Mouse (Mus musculus) midbrain, embryonic 14.5 days (tissue): Measurements from ENCODE around the gene Ntrk2. TPM values are rescaled to one million over a fixed set of nuclear protein-coding genes. Genes with fewer than 3 reads are reported as not detected.

Experiments used
- ATAC-seq: fragments of 200-750 bp; cut with Nextera tagmentation; 2 replicates; pipeline ENCODE4 v1.8.0; 2017; ENCODE audit warnings: moderate number of reproducible peaks, moderate library complexity; ENCODE audit not compliant: low FRiP score, low TSS enrichment
- DNase-seq: peaks from one replicate; pipeline ENCODE4 v3.0.0-alpha.2; 2015
- H3K27ac ChIP-seq: fragments of 300-500 bp; sonication (generic); replicated peaks from 2 replicates; pipeline ENCODE4 v1.5.1; 2014; ENCODE audit warnings: mild to moderate bottlenecking, low read depth, low read length, moderate library complexity
- H3K27me3 ChIP-seq: fragments of 300-500 bp; sonication (generic); 2 replicates; pipeline ENCODE4 v1.6.1; 2014; ENCODE audit warnings: low read length, control low read depth, mixed read lengths; ENCODE audit not compliant: control insufficient read depth, insufficient read depth
- H3K36me3 ChIP-seq: fragments of 300-500 bp; sonication (generic); 2 replicates; pipeline ENCODE4 v1.6.1; 2014; ENCODE audit warnings: low read length, control low read depth; ENCODE audit not compliant: control insufficient read depth, insufficient read depth
- H3K4me1 ChIP-seq: fragments of 300-500 bp; sonication (generic); 2 replicates; pipeline ENCODE4 v1.6.1; 2014; ENCODE audit warnings: mild to moderate bottlenecking, antibody characterized with exemption, low read length, control low read depth; ENCODE audit not compliant: control insufficient read depth, insufficient read depth
- H3K4me2 ChIP-seq: fragments of 300-500 bp; sonication (generic); 2 replicates; pipeline ENCODE4 v1.6.1; 2014; ENCODE audit warnings: mild to moderate bottlenecking, low read length, moderate library complexity
- H3K4me3 ChIP-seq: fragments of 300-500 bp; sonication (generic); replicated peaks from 2 replicates; pipeline ENCODE4 v1.5.1; 2014; ENCODE audit warnings: low read depth, low read length
- H3K9ac ChIP-seq: fragments of 300-500 bp; sonication (generic); replicated peaks from 2 replicates; pipeline ENCODE4 v1.6.1; 2014; ENCODE audit warnings: mild to moderate bottlenecking, low read length, moderate library complexity
- H3K9me3 ChIP-seq: fragments of 300-500 bp; sonication (generic); 2 replicates; pipeline ENCODE4 v1.6.1; 2016; ENCODE audit warnings: low read length, control low read depth, mixed read lengths; ENCODE audit not compliant: control insufficient read depth
- WGBS: fragments of 180-500 bp; shearing (Covaris S2); extraction: QIAGEN DNeasy Blood & Tissue Kit; methylation state at CpG from one replicate; pipeline ENCODE4 v1.1.7; 2014; 5-methylcytosine and 5-hydroxymethylcytosine counted together
- polyA plus RNA-seq: library from polyadenylated mRNA; unstranded; fragments of >200 nt; fragmentation: Nextera tagmentation; extraction: Ambion mirVana; gene quantifications from 2 replicates; pipeline ENCODE4 v1.2.1, GENCODE M21; 2014

The Ntrk2 gene
- polyA plus RNA-seq, 1 experiment from 2014 or later: 96.7 TPM

DNA sequence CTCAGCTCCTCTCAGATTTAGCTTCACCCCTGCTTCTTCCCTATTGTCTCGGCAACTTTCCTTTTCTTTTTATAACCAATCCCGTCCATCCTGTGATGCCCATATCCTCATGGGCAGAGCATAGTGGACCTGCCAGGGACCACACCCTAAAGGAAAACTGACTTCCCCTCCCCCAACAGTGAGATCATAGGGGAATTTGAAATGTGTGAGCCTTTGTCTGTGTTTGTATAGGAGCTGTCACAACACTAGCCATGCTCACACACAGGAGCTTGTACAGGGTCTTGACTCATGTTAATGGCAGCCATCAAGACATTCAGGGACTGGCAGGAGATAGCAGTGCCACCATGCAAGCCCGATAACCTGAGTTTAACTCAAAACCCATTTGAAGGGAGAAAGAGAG lies 118.1 kb downstream of the Ntrk2 start:
- no peaks in the 10 kb centered on the region for H3K9me3 ChIP-seq
- H3K9ac ChIP-seq: no peak overlapping the region
- no peaks in the 10 kb centered on the region for H3K4me1 ChIP-seq
- H3K4me2 ChIP-seq: no peak overlapping the region
- H3K27ac ChIP-seq: no peak overlapping the region
- 57% methylated on average over 3 of the region's 3 CpGs for WGBS
- H3K27me3 ChIP-seq: no peaks in the 10 kb centered on the region
- H3K4me3 ChIP-seq: no peak overlapping the region
- ATAC-seq: no peak
- no peaks in the 10 kb centered on the region for H3K36me3 ChIP-seq
- DNase-seq: no peak

DNA sequence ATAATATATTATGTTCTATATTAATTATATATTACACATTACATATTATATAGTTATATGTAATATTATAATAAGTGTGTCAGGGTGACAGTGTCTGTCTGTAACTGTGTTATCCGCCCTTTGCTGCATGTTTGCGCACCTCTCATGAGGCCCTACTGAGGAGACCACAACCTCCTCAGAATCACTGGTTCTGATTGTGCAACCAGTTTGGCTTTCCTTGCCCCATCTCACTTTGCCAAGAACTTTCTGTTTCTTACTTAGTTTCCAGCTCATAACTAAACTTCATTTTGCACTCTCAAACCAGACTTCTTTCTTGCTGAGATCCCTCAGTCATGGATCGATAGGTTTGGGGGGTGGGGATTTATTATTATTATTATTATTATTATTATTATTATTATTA lies 120.8 kb downstream of the Ntrk2 start:
- ATAC-seq (no peak), DNase-seq (no peak)
- H3K9me3 ChIP-seq: no peaks in the 10 kb centered on the region
- H3K4me1 ChIP-seq: 0 out of 2 replicates have a peak, but pooled peaks cover 3% of the 10 kb centered on the region
- no peaks in the 10 kb centered on the region for H3K36me3 ChIP-seq
- no peaks in the 10 kb centered on the region for H3K27me3 ChIP-seq
- no peak overlapping the region for H3K9ac ChIP-seq
- 98% methylated on average over 3 of the region's 3 CpGs for WGBS
- no peak overlapping the region for H3K27ac ChIP-seq
- H3K4me2 ChIP-seq: no peak overlapping the region
- no peak overlapping the region for H3K4me3 ChIP-seq

DNA sequence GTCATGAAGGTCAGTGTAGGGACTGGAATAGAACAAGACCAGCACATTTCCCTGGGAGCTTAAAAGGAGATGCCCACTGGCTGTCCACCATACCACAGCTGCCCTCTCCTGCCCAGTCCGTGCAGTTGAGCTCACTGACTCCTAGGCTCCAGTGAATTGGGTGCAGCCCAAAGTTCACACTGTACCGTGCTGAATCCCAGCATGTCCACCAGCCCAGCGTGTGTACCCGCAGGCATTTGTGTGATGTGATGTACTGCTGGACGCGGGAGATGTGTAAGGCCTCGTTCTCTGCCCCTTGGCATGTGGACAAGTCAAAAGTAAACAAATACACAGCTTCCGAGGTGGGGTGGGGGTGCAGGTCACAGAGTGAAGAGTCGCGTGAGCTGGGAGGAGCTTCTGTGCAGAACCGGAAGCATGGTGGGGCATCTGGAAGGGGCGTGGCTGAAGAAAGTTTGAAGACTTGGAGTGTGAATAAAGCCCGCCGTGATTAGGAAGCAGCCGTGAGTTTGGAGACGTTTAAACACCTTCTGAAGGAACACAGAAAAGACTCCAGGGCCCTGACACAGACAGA lies 121.4 kb downstream of the Ntrk2 start:
- H3K9me3 ChIP-seq: no peaks in the 10 kb centered on the region
- H3K27me3 ChIP-seq: no peaks in the 10 kb centered on the region
- ATAC-seq: no peak
- H3K4me2 ChIP-seq: no peak overlapping the region
- H3K27ac ChIP-seq: no peak overlapping the region
- WGBS: 82% methylated on average over 16 of the region's 16 CpGs
- 0 out of 2 replicates have a peak, but pooled peaks cover 3% of the 10 kb centered on the region for H3K4me1 ChIP-seq
- no peak for DNase-seq
- H3K4me3 ChIP-seq: no peak overlapping the region
- no peaks in the 10 kb centered on the region for H3K36me3 ChIP-seq
- H3K9ac ChIP-seq: no peak overlapping the region

DNA sequence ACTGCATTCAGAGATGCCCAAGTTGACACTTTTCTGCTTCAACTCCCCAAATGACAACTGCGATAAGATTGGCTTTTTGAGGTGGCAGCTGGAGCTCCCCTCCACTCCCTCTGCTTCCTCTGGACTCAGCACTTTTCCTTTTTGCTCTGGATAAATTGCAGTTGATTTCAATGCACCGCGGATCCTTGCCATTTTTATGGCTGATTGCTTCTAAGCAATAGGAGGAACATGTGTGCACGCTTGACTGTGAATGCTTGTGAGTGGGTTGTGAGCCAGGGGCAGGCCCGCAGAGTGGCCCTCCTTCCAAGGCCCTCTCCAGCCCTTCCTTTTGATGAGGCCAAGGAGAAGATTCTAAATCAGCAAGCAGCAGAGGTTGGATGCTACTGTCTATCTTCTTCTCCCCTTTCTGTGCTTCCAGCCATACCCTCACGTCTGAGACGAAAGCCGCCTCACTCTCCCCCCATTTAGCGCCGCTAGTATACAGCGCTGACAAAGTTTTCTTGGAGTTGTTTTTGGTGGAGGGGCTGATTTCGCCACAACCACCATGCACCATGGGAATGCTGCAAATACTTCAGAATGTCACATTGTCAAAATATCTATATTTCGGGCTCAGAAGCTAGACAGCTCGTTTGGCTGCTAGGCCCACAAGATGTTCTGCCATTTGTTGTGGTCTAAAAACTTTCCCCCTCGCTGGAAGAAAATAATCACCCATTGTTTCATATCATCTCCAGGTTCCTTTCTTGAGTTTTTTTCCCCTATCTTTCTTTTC lies 122.5 kb downstream of the Ntrk2 start:
- Histone ChIP-seq H3K36me3 (no peaks in the 10 kb centered on the region), H3K4me3 (no peak overlapping the region), H3K27ac (no peak overlapping the region), H3K9me3 (no peaks in the 10 kb centered on the region), H3K4me1 (peaks cover 14% of the 10 kb centered on the region), H3K4me2 (no peak overlapping the region), H3K27me3 (no peaks in the 10 kb centered on the region), H3K9ac (no peak overlapping the region)
- DNase-seq: no peak
- ATAC-seq: no peak
- 73% methylated on average over 15 of the region's 15 CpGs for WGBS

DNA sequence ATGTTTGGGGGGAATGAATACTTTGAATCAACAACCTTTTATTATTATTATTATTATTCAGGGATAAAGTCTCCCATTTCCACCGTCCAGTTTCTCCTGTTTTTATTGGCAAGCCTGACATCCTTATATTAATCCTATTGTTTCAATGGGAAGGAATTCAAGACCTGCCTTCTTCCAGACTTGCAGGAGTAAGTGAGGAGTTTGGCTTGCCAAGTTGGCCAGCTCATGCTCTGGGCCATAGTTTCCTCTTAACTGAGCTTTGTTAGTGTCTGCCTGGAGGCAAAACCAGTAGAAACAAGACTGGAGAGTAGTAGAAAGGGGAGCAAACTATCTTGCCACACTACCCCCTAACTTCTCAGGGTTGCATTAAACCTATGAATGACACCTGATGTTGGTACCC lies 123.8 kb downstream of the Ntrk2 start:
- H3K4me2 ChIP-seq: no peak overlapping the region
- H3K27me3 ChIP-seq: no peaks in the 10 kb centered on the region
- no peak overlapping the region for H3K27ac ChIP-seq
- 67% methylated on average over 1 of the region's 1 CpGs for WGBS
- H3K36me3 ChIP-seq: no peaks in the 10 kb centered on the region
- H3K9ac ChIP-seq: no peak overlapping the region
- H3K4me3 ChIP-seq: no peak overlapping the region
- H3K4me1 ChIP-seq: peaks cover 16% of the 10 kb centered on the region
- ATAC-seq (no peak), DNase-seq (no peak)
- H3K9me3 ChIP-seq: no peaks in the 10 kb centered on the region

DNA sequence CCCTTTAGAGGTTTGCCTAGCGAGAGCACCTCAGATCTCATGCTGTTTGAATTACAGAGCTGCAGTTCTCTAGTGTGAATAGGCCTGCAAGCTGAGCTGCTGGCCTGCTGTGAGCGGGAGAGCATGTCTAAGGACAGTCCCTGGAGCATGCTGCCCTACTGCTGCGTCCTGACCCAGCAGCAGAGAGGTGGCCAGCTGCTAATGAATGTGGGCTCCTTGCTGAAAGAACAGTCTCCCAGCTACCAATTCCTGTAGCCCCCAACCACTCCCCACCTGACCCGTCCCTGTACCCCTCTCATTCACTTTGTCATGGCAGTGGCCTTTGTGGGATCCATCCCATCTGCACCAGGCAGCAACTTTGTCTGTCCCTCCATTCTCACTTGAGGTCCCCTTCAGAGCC lies 126.8 kb downstream of the Ntrk2 start:
- H3K27me3 ChIP-seq: no peaks in the 10 kb centered on the region
- H3K4me2 ChIP-seq: no peak overlapping the region
- H3K4me1 ChIP-seq: peaks cover 27% of the 10 kb centered on the region
- H3K9ac ChIP-seq: no peak overlapping the region
- 11% methylated on average over 4 of the region's 4 CpGs for WGBS
- H3K9me3 ChIP-seq: no peaks in the 10 kb centered on the region
- peak overlapping the region; percentile 49 for H3K27ac ChIP-seq
- no peaks in the 10 kb centered on the region for H3K36me3 ChIP-seq
- no peak overlapping the region for H3K4me3 ChIP-seq
- ATAC-seq (no peak), DNase-seq (no peak)

DNA sequence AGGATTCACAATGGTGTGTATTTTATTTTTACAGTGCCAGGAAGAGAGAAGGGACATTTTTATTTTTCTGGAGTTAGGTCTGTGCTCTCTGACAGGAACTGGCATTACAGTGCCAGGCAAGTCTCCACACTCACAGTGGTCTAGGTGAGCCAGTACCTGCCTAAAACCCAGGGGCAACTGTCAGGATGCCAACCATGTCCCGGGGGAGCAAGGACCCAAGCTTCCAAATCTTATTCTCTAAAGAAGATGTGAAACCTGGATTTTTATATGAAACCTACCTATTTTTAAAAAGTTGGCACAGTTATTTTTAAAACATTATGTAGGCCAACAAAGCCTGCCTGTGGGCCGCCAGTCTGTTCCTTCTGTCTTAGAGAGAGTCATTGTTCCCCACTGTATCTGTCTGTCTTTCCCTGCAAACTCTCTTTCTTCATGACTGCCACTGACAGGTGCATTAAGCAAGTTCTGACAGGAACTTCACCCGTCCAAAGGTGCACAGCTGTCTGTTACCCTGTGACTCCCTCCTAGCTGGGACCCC lies 128.3 kb downstream of the Ntrk2 start:
- no peak for DNase-seq
- 88% methylated on average over 3 of the region's 3 CpGs for WGBS
- H3K9me3 ChIP-seq: no peaks in the 10 kb centered on the region
- H3K27me3 ChIP-seq: no peaks in the 10 kb centered on the region
- no peak overlapping the region for H3K9ac ChIP-seq
- H3K4me2 ChIP-seq: no peak overlapping the region
- no peak for ATAC-seq
- no peak overlapping the region for H3K4me3 ChIP-seq
- H3K36me3 ChIP-seq: no peaks in the 10 kb centered on the region
- peaks cover 27% of the 10 kb centered on the region for H3K4me1 ChIP-seq
- H3K27ac ChIP-seq: no peak overlapping the region

DNA sequence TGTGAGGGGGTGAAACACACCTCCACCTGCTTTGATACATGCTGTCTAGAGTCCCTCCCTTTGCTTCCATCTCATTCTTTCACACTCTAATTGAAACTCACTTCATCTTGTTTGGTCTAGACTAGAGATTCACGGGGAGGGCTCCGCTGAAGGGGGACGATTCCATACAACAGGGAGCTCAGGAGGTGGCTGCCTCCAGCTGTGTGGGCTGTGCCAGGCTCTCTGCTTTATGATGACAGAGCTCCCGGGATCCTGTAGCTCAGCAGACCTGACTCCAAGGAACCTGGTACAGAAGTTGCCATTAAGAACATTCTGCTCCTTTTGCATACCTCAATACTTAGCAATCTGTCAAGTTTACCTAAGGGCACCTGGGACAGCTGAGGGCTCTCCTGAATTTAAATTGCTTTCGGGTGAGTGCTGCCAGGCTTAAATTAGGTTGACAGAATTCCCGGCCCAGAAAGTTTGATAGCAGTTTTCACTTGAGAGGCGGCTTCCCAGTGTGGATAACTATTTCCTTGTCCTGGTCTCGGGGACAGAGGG lies 129.7 kb downstream of the Ntrk2 start:
- H3K9me3 ChIP-seq: no peaks in the 10 kb centered on the region
- ATAC-seq (no peak), DNase-seq (no peak)
- no peak overlapping the region for H3K4me3 ChIP-seq
- no peaks in the 10 kb centered on the region for H3K27me3 ChIP-seq
- H3K4me1 ChIP-seq: peaks cover 27% of the 10 kb centered on the region
- 15% methylated on average over 8 of the region's 8 CpGs for WGBS
- no peak overlapping the region for H3K4me2 ChIP-seq
- no peak overlapping the region for H3K27ac ChIP-seq
- H3K36me3 ChIP-seq: no peaks in the 10 kb centered on the region
- H3K9ac ChIP-seq: no peak overlapping the region

DNA sequence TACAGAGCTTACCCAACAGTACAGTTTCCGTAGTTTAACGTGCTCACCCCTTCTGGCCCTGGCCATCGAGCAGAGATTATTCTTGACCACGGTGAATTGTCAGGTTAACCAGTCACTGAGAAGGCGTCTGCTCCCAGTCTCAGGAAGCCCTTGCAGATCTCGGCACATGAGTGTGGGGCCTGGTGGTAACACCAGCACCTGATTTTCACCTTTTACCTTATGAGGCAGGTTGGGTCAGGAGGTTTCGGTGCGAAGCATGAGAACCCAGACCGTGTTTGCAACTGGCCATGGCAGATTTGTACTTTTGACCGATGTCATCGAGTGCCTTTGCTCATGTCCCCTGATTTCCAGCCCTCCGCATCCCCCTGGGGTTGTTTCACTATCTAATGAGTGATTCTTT lies 131.5 kb downstream of the Ntrk2 start:
- WGBS: 94% methylated on average over 12 of the region's 12 CpGs
- ATAC-seq (no peak), DNase-seq (no peak)
- Histone ChIP-seq H3K4me1 (peaks cover 23% of the 10 kb centered on the region), H3K9ac (no peak overlapping the region), H3K27me3 (no peaks in the 10 kb centered on the region), H3K27ac (no peak overlapping the region), H3K36me3 (no peaks in the 10 kb centered on the region), H3K4me3 (no peak overlapping the region), H3K4me2 (no peak overlapping the region), H3K9me3 (no peaks in the 10 kb centered on the region)
